Mouse (Mus musculus) yolk sac, embryonic 10.5 days (tissue): ENCODE data around the gene Nmb.

Source experiments
- DNase-seq: peaks from one replicate; pipeline ENCODE4 v3.0.0-alpha.2; 2017; ENCODE audit warnings: low spot score

The Nmb gene

GRCm38 (mm10) chr7:80860227-80860626 is 44.6 kb downstream of the Nmb start:
- peak; percentile 59 for DNase-seq

GRCm38 (mm10) chr7:80857181-80857580 is 47.7 kb downstream of the Nmb start:
- DNase-seq: peak; percentile 61

DNA sequence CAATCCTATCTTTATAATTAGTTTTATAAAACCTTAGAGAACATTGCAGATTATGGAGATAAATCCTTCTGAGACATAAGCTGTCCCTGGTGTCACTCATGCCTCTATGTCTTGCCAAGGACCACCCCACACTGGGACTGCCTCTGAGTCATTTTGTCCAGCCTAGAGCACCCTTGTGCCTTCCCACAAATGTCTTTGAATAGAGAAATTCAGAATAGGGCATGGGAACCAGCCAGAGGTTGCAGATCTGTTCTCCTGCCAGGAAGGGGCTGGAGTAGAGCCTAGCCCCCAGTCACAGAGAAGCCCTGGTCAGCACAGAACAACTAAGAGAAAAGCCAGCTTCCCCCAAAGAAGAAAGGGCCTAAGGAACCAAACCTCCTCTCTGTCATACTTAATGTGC is 49.6 kb downstream of the Nmb start:
- no peak for DNase-seq

- no peak for DNase-seq
Observed at GRCm38 (mm10) chr7:80853218-80853617, 51.7 kb downstream of the Nmb start.
